Mouse (Mus musculus) stomach, postnatal 0 days (tissue): ENCODE measurements at regions not wholly inside any gene's neighbourhood (a gene's known extent, or its start where the extent isn't known, plus 50 kb on each side); places are given as distances from the start of the nearest gene placed in this dataset.

Experiments
- CTCF ChIP-seq: IDR thresholded peaks from 2 replicates; pipeline ENCODE4 v1.5.1; 2016; ENCODE audit warnings: antibody characterized with exemption, low read depth, mild to moderate bottlenecking, moderate library complexity
- EP300 ChIP-seq: optimal IDR thresholded peaks from 2 replicates; pipeline ENCODE3; 2016; ENCODE audit warnings: antibody characterized with exemption

DNA sequence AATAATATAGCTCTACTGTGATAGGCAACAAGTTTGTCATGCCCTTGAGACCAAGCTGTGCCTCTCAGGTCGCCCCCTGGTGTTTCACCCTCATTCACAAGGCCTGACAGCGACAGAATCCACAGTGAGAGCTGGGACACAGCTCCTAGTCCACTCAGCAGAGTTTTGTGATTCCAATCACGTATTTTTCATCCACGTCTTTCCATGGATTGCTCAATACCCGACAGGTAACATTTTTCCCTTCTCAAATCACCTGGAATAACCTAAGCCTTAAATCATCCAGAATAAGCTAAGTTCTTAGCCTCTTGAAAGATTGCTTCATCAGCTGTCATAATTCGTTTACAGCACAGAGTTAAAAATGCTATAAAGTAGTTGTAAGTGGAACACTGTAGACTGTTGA, 211.3 kb downstream of the Ccdc91 start:
- TF ChIP-seq CTCF (peak; percentile 47), EP300 (no peak)
